Mouse (Mus musculus) thymus, adult 2 months (tissue): ENCODE data around the gene 6430628N08Rik.

Source experiments
- CTCF ChIP-seq: fragments of 200-500 bp; IDR thresholded peaks from 2 replicates; pipeline ENCODE4 v1.5.1; 2012; ENCODE audit warnings: mild to moderate bottlenecking, control low read depth, low read length, moderate library complexity, borderline replicate concordance; ENCODE audit not compliant: control insufficient read depth, poor library complexity, insufficient read depth; ENCODE audit errors: extremely low read depth
- POLR2A ChIP-seq: fragments of 200-500 bp; IDR thresholded peaks from 2 replicates; pipeline ENCODE4 v1.6.1; 2012; ENCODE audit warnings: mild to moderate bottlenecking, low read length, control low read depth, moderate library complexity; ENCODE audit not compliant: control insufficient read depth, poor library complexity, insufficient read depth; ENCODE audit errors: extremely low read depth

DNA sequence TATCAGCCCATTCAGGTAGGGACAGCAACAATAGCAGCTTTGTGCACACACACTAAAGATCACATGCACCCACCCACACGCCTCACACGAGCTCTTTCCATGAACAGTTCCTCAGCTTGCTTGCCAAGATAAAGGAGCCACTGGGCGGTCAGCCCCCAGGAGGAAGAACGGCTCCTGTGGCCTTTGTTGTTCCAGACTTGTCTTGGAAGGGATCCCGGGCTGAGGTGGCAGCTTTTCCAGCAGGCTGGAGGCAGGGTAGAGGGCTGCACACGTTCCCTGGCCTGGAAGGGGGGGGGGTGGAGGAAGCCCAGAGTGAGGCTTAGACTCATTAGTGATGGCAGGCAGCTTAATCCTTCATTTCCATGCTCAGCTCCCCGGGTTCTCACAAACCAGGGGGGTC is 18.2 kb downstream of the 6430628N08Rik start:
- TF ChIP-seq POLR2A (no peak), CTCF (no peak)
